Mouse (Mus musculus): ENCODE measurements around the gene Clec16a. TPM values are rescaled to one million over a fixed set of nuclear protein-coding genes. Genes with fewer than 3 reads are reported as not detected.

Clec16a gene
- polyA plus RNA-seq, 1 experiment from 2014 or later, result 12.8 TPM

GRCm38 (mm10) chr16:10703932-10704331, 158.8 kb downstream of the Clec16a start:
- H3K4me1 ChIP-seq (replicated peaks), result peaks cover 3% of the 10 kb centered on the region

DNA sequence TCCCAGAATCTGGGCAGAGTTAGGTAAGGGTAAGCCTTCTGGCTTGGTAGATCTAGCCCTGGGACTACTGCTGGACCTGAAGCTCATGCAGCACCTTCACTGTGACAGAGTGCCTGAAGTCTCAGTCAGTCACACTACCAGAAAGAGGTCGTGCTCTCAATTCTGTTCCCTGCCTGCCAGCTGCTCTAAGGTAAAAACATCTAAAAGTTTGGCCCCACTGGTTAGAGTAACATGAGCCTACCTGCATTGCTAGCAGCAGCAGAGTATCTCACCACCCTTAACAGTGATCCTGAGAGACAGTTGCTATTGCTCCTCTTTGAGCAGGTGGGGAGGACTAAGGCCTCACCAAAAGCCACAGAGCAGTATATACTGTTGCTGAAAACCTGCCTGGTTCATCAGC, 160.3 kb downstream of the Clec16a start:
- ATAC-seq (ENCODE audit: low read depth) (no peak), DNase-seq (no peak)
- H3K27me3 ChIP-seq, result no peaks in the 10 kb centered on the region
- no peak overlapping the region for H3K4me2 ChIP-seq
- WGBS (ENCODE audit: insufficient replicate concordance), result 33% methylated on average over 1 of the region's 1 CpGs
- no peak overlapping the region for H3K4me3 ChIP-seq (replicated peaks)
- no peak overlapping the region for H3K9ac ChIP-seq
- H3K4me1 ChIP-seq (replicated peaks), result peaks cover 3% of the 10 kb centered on the region
- no peaks in the 10 kb centered on the region for H3K36me3 ChIP-seq
- no peak overlapping the region for H3K27ac ChIP-seq
- H3K9me3 ChIP-seq (replicated peaks), result no peaks in the 10 kb centered on the region

More at GRCm38 (mm10) chr16:10703932-10704331, 158.8 kb downstream of the Clec16a start:
- Histone ChIP-seq H3K27ac (no peak overlapping the region), H3K9ac (no peak overlapping the region), H3K27me3 (no peaks in the 10 kb centered on the region), H3K36me3 (no peaks in the 10 kb centered on the region), H3K9me3 (replicated peaks) (no peaks in the 10 kb centered on the region), H3K4me3 (replicated peaks) (no peak overlapping the region), H3K4me2 (no peak overlapping the region)
- DNase-seq (no peak), ATAC-seq (ENCODE audit: low read depth) (no peak)
- WGBS (ENCODE audit: insufficient replicate concordance), result 59% methylated on average over 4 of the region's 4 CpGs

- H3K27ac ChIP-seq, result no peak overlapping the region
- H3K4me2 ChIP-seq, result no peak overlapping the region
- H3K9me3 ChIP-seq (replicated peaks), result no peaks in the 10 kb centered on the region
- no peak overlapping the region for H3K4me3 ChIP-seq (replicated peaks)
- H3K9ac ChIP-seq, result no peak overlapping the region
- WGBS (ENCODE audit: insufficient replicate concordance), result 42% methylated on average over 1 of the region's 1 CpGs
- DNase-seq (no peak), ATAC-seq (ENCODE audit: low read depth) (no peak)
- no peaks in the 10 kb centered on the region for H3K36me3 ChIP-seq
- peaks cover 4% of the 10 kb centered on the region; the same call in 1 of the 2 replicates for H3K4me1 ChIP-seq (replicated peaks)
- H3K27me3 ChIP-seq, result no peaks in the 10 kb centered on the region
Measured at GRCm38 (mm10) chr16:10711524-10711923, 166.4 kb downstream of the Clec16a start.

DNA sequence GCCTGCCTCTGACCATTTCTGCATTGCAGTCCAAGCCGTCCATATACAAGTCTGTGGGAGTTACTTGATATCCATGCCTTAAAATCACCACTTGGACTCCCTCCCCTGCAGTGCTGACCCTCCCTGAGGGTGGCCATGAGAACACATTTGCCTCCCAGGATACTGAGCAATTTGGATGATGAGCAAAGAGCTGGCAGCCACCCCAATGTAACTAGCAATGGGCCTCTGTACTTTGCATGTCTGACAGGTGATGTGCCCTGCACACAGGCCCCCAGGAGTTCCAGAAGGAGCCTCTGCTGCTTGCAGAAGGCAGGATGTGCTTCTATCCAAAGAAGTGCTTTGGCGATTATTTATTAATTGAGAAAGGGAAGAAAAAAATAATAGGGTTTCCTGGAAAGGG, 167.9 kb downstream of the Clec16a start:
- Histone ChIP-seq H3K4me3 (replicated peaks) (no peak overlapping the region), H3K27me3 (no peaks in the 10 kb centered on the region)
- DNase-seq, result no peak

GRCm38 (mm10) chr16:10713441-10714239, 168.5 kb downstream of the Clec16a start:
- no peak overlapping the region for H3K4me2 ChIP-seq
- no peak for DNase-seq
- no peak overlapping the region for H3K4me3 ChIP-seq (replicated peaks)
- H3K27me3 ChIP-seq, result no peaks in the 10 kb centered on the region
- no peaks in the 10 kb centered on the region for H3K36me3 ChIP-seq
- H3K27ac ChIP-seq, result no peak overlapping the region
- no peak for ATAC-seq (ENCODE audit: low read depth)
- no peak overlapping the region for H3K9ac ChIP-seq
- peaks cover 4% of the 10 kb centered on the region; the same call in 1 of the 2 replicates for H3K4me1 ChIP-seq (replicated peaks)
- H3K9me3 ChIP-seq (replicated peaks), result no peaks in the 10 kb centered on the region
- 53% methylated on average over 7 of the region's 7 CpGs for WGBS (ENCODE audit: insufficient replicate concordance)

More for the DNA sequence above, 167.9 kb downstream of the Clec16a start:
- WGBS (ENCODE audit: insufficient replicate concordance), result 54% methylated on average over 2 of the region's 2 CpGs
- H3K4me2 ChIP-seq, result no peak overlapping the region
- no peak for ATAC-seq (ENCODE audit: low read depth)
- H3K27ac ChIP-seq, result no peak overlapping the region
- no peaks in the 10 kb centered on the region for H3K9me3 ChIP-seq (replicated peaks)
- H3K9ac ChIP-seq, result no peak overlapping the region
- H3K4me1 ChIP-seq (replicated peaks), result peaks cover 4% of the 10 kb centered on the region; the same call in 1 of the 2 replicates
- no peaks in the 10 kb centered on the region for H3K36me3 ChIP-seq

- no peaks in the 10 kb centered on the region for H3K9me3 ChIP-seq (replicated peaks)
- no peak overlapping the region for H3K9ac ChIP-seq
- peaks cover 4% of the 10 kb centered on the region; the same call in 1 of the 2 replicates for H3K4me1 ChIP-seq (replicated peaks)
- ATAC-seq (ENCODE audit: low read depth), result no peak
- no peak overlapping the region for H3K4me2 ChIP-seq
- no peak overlapping the region for H3K4me3 ChIP-seq (replicated peaks)
- H3K27ac ChIP-seq, result no peak overlapping the region
- WGBS (ENCODE audit: insufficient replicate concordance), result 64% methylated on average over 5 of the region's 5 CpGs
- no peaks in the 10 kb centered on the region for H3K27me3 ChIP-seq
- no peaks in the 10 kb centered on the region for H3K36me3 ChIP-seq
- DNase-seq, result no peak
Measured at GRCm38 (mm10) chr16:10715211-10715610, 170.1 kb downstream of the Clec16a start.

DNA sequence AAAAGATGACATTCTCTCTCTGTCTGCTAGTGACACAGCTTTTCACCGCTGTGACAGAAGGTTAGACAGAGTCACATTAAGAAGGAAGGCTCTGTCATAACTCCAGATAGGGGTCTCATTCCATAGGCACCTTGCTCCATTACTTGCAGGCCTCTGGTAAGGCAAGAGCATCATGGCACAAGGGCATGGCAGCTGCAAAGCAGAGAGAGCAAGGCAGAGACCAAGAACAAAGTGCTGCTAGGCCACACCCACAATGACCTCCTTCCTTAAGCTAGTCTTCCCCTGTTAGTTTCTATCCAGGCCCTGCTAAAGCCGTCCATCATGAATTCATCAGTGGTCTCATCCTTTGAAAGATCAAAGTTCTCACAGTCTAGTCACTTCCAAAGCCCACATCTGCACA, 170.5 kb downstream of the Clec16a start:
- Histone ChIP-seq H3K36me3 (no peaks in the 10 kb centered on the region), H3K4me1 (replicated peaks) (peaks cover 4% of the 10 kb centered on the region; the same call in 1 of the 2 replicates), H3K9me3 (replicated peaks) (no peaks in the 10 kb centered on the region), H3K9ac (no peak overlapping the region), H3K4me2 (no peak overlapping the region), H3K27me3 (no peaks in the 10 kb centered on the region), H3K27ac (no peak overlapping the region), H3K4me3 (replicated peaks) (no peak overlapping the region)
- WGBS (ENCODE audit: insufficient replicate concordance), result 72% methylated on average over 2 of the region's 2 CpGs
- DNase-seq (no peak), ATAC-seq (ENCODE audit: low read depth) (no peak)

- H3K4me2 ChIP-seq, result no peak overlapping the region
- no peaks in the 10 kb centered on the region for H3K27me3 ChIP-seq
Measured at GRCm38 (mm10) chr16:10716696-10717095, 171.6 kb downstream of the Clec16a start.

DNA sequence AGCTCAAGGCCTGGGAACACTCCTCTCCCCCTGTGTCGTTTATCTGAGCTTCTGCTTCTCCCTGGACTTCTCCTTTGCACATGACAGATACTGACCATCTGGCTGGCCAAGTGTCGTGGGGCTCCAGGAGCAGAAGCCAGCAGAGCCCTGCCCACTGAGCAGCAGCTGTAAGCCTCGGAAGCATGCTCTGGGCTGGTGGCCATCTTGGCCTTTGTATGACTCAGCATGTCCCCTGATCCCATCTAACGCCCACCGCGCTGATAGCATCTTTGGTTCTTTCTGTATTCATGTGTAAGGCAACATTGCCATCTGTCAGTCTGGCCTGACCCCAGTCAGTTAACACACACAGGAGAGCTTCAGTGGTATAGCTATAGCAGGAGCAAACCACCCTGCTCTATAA, 174.8 kb downstream of the Clec16a start:
- Histone ChIP-seq H3K4me1 (replicated peaks) (0 out of 2 replicates have a peak, but pooled peaks cover 2% of the 10 kb centered on the region), H3K4me2 (no peak overlapping the region), H3K27me3 (no peaks in the 10 kb centered on the region), H3K27ac (no peak overlapping the region), H3K9me3 (replicated peaks) (no peaks in the 10 kb centered on the region), H3K36me3 (no peaks in the 10 kb centered on the region), H3K9ac (no peak overlapping the region), H3K4me3 (replicated peaks) (no peak overlapping the region)
- no peak for DNase-seq
- no peak for ATAC-seq (ENCODE audit: low read depth)
- WGBS (ENCODE audit: insufficient replicate concordance), result 50% methylated on average over 6 of the region's 6 CpGs

More at GRCm38 (mm10) chr16:10716696-10717095, 171.6 kb downstream of the Clec16a start:
- peaks cover 4% of the 10 kb centered on the region; the same call in 1 of the 2 replicates for H3K4me1 ChIP-seq (replicated peaks)
- ATAC-seq (ENCODE audit: low read depth), result no peak
- H3K4me3 ChIP-seq (replicated peaks), result no peak overlapping the region
- H3K36me3 ChIP-seq, result no peaks in the 10 kb centered on the region
- H3K9me3 ChIP-seq (replicated peaks), result no peaks in the 10 kb centered on the region
- WGBS (ENCODE audit: insufficient replicate concordance), result 76% methylated on average over 2 of the region's 2 CpGs
- H3K27ac ChIP-seq, result no peak overlapping the region
- H3K9ac ChIP-seq, result no peak overlapping the region
- DNase-seq, result no peak

- ATAC-seq (ENCODE audit: low read depth), result no peak
- H3K4me2 ChIP-seq, result no peak overlapping the region
- no peak for DNase-seq
- H3K36me3 ChIP-seq, result no peaks in the 10 kb centered on the region
- no peaks in the 10 kb centered on the region for H3K9me3 ChIP-seq (replicated peaks)
- H3K27me3 ChIP-seq, result no peaks in the 10 kb centered on the region
- no peak overlapping the region for H3K9ac ChIP-seq
- WGBS (ENCODE audit: insufficient replicate concordance), result 25% methylated on average over 1 of the region's 1 CpGs
- H3K4me3 ChIP-seq (replicated peaks), result no peak overlapping the region
- no peak overlapping the region for H3K27ac ChIP-seq
- 0 out of 2 replicates have a peak, but pooled peaks cover 2% of the 10 kb centered on the region for H3K4me1 ChIP-seq (replicated peaks)
Measured at GRCm38 (mm10) chr16:10722882-10723544, 177.9 kb downstream of the Clec16a start.

DNA sequence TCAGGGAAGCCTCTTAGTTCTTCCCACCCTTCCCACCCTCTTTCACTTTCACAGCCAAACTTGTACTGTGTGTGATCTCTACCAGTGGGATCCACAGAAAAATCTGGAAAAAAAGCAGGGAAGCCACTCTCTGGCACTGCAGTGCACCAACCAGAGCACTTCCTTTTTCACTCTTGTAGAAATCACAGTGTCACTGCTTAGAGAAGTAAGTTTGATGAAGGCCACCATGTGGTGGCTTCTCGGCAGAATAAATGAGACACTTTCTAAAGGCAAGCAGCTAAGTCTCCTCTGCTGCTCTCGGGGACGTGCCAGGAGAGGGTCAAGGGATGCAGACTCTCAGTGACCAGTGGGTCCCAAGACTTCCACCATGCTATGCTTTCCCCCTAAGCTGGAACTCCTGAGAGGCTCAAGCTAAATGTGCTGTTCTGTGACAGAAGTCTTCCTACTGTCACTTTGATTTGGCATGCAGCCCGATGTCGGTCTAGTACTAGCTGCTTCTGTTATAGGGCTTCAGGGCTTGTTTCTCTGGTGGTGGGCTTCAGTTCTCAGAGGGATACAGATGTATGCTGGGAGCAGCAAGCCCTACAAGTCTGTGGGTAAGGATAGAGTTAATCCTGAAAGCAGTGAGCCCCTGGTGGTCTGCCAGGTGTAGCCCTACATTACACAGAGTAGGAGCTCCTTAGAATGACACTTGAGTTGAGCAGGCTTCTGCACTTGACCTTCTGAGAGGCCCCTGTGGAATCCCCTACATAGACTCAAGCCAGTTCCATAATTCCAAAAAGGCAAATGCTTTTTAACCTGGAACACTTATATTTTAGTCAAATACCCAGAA, 178.9 kb downstream of the Clec16a start:
- Histone ChIP-seq H3K9ac (no peak overlapping the region), H3K36me3 (no peaks in the 10 kb centered on the region), H3K4me1 (replicated peaks) (0 out of 2 replicates have a peak, but pooled peaks cover 2% of the 10 kb centered on the region), H3K9me3 (replicated peaks) (no peaks in the 10 kb centered on the region), H3K4me3 (replicated peaks) (no peak overlapping the region), H3K4me2 (no peak overlapping the region), H3K27ac (no peak overlapping the region), H3K27me3 (no peaks in the 10 kb centered on the region)
- DNase-seq, result no peak
- WGBS (ENCODE audit: insufficient replicate concordance), result 49% methylated on average over 5 of the region's 5 CpGs
- ATAC-seq (ENCODE audit: low read depth), result no peak

Data from liver, embryonic 13.5 days (tissue).